Mouse (Mus musculus): ENCODE results near the gene Rrbp1. TPM values are rescaled to one million over a fixed set of nuclear protein-coding genes. Genes with fewer than 3 reads are reported as not detected.
A peak's percentile ranks its signal among the peaks of the same experiment; 100 is the strongest.

The Rrbp1 gene
- polyA plus RNA-seq, 1 experiment from 2014 or later, result 230 TPM

DNA sequence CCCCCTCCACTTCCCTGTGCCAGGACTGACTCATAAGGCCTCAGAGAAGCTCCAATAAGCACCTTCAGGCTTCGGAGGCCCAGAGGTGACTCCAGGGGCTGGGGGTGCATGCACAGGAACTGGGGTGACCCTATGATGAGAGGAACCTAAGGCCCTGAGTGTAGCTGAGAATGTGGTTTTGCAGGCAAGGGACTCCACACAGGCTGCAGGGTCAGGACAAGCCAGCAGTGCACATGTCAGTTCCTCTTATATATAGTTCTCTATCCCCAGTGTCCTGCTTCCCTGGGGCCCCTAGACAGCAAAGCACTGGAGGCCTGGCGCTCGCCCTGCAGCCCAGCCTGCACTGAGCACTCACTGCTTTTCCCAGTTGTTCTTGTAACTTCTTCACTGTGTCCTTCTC, 63.1 kb downstream of the Rrbp1 start:
- H3K27me3 ChIP-seq, result no peaks in the 10 kb centered on the region
- CTCF ChIA-PET, result no interaction called here
- DNase-seq (ENCODE audit: low read depth, low spot score), result no peak
- in situ Hi-C loops (cut with MboI; ENCODE audit: low pct_unique_long_range_greater_than_20kb), result no loop called here
- POLR2A ChIA-PET, result no interaction called here
- TF ChIP-seq CTCF (IDR thresholded peaks at IDR 0.05), result no peak
- no peak for ATAC-seq

DNA sequence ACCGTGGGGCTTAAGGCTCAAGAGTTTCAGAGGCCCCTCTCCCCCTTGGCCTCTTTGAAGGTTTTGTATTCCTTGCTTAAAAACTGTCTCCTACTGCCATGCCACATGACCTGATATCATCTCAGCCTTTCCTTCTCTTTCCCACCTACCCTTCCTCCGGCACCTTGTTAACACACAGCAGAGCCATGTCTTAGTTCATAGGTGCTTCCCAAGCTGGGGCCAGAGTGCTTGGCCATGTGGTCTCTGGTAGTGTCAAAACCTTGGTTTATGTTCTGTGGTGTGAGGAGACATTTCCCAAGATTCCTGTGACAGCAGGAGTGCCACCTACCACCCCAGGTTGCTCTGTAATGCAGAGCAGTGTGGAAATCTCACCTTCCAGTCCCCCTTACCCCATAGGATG, 64.7 kb downstream of the Rrbp1 start:
- no peak for TF ChIP-seq CTCF (IDR thresholded peaks at IDR 0.05)
- in situ Hi-C loops (cut with MboI; ENCODE audit: low pct_unique_long_range_greater_than_20kb), result no loop called here
- ChIA-PET CTCF (no interaction called here), POLR2A (no interaction called here)
- no peaks in the 10 kb centered on the region for H3K27me3 ChIP-seq
- DNase-seq (ENCODE audit: low read depth, low spot score) (no peak), ATAC-seq (no peak)

GRCm38 (mm10) chr2:143945466-143946075, 65.5 kb downstream of the Rrbp1 start:
- ChIA-PET CTCF (no interaction called here), POLR2A (no interaction called here)
- H3K27me3 ChIP-seq, result no peaks in the 10 kb centered on the region
- peak; percentile 17 for ATAC-seq
- in situ Hi-C loops (cut with MboI; ENCODE audit: low pct_unique_long_range_greater_than_20kb), result no loop called here
- TF ChIP-seq CTCF (IDR thresholded peaks at IDR 0.05), result no peak
- DNase-seq (ENCODE audit: low read depth, low spot score), result no peak

DNA sequence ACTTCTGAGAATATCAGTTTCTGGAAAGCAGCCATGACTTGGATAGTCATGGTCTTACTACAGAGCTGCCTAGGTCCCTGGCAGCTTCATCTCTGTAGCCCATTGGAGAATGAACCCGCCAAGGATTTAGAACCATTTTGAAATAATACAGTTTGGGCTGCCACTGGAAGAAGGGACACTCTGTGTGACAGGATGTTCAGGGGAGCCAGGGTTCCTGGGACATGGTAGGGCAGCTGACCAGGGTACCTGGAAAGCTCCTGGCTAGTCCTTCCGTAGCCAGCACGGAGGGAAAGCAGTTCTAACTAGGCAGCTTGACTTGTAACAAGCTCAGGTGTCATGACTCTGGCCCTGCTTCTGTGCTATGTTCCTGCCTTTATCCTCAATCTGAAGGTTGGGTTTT, 66.3 kb downstream of the Rrbp1 start:
- DNase-seq (ENCODE audit: low read depth, low spot score), result no peak
- ATAC-seq, result no peak
- CTCF ChIA-PET, result interaction anchor here (0.5 kb wide), 1 partner anchor 151 kb away, joined by 3 read pairs; no protein-coding TSS in a partner anchor
- POLR2A ChIA-PET, result no interaction called here
- in situ Hi-C loops (cut with MboI; ENCODE audit: low pct_unique_long_range_greater_than_20kb), result no loop called here
- no peaks in the 10 kb centered on the region for H3K27me3 ChIP-seq
- TF ChIP-seq CTCF (IDR thresholded peaks at IDR 0.05), result no peak

- TF ChIP-seq CTCF (IDR thresholded peaks at IDR 0.05), result no peak
- CTCF ChIA-PET, result interaction anchor here (0.9 to 2.0 kb wide), 5 partner anchors 9 to 41 kb away, joined by 3 to 6 read pairs (median 5); partner anchors contain the start of gene Dstn
Observed at GRCm38 (mm10) chr2:143940406-143940805, 70.7 kb downstream of the Rrbp1 start.

GRCm38 (mm10) chr2:143937861-143938260, 73.2 kb downstream of the Rrbp1 start:
- in situ Hi-C loops (cut with MboI; ENCODE audit: low pct_unique_long_range_greater_than_20kb), result no loop called here
- ChIA-PET POLR2A (no interaction called here), CTCF (interaction anchor here (1.0 kb wide), 1 partner anchor 10 kb away, joined by 4 read pairs; no protein-coding TSS in a partner anchor)
- no peak for ATAC-seq
- no peaks in the 10 kb centered on the region for H3K27me3 ChIP-seq
- no peak for TF ChIP-seq CTCF (IDR thresholded peaks at IDR 0.05)
- no peak for DNase-seq (ENCODE audit: low read depth, low spot score)

More at GRCm38 (mm10) chr2:143940406-143940805, 70.7 kb downstream of the Rrbp1 start:
- POLR2A ChIA-PET, result interaction anchor here (0.5 to 1.6 kb wide), 4 partner anchors 10 to 273 kb away, joined by 3 to 5 read pairs (median 4); no protein-coding TSS in a partner anchor
- no peaks in the 10 kb centered on the region for H3K27me3 ChIP-seq
- DNase-seq (ENCODE audit: low read depth, low spot score) (peak; percentile 46), ATAC-seq (peak; percentile 91)
- in situ Hi-C loops (cut with MboI; ENCODE audit: low pct_unique_long_range_greater_than_20kb), result no loop called here

DNA sequence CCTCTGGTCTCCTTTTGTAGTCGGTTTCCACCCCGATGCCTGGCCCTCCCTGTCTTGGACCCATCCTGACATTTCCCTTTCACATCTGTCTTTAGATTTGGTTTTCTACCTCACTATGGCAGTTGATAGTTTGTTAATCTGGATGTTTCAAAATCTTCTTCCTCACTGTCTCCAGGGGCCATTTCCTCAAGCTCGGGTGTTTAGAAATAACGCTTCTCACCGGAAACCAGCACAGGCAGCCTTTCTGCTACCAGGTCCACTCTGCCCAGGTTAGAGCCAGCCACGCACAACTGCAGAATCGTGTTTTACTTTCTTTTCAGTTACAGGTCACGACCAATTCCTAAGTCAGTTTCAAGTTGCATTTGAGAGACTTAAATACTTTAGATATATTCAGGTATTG, 76.6 kb downstream of the Rrbp1 start:
- ChIA-PET POLR2A (no interaction called here), CTCF (interaction anchor here (0.9 kb wide), 1 partner anchor 8 kb away, joined by 3 read pairs; no protein-coding TSS in a partner anchor)
- no peaks in the 10 kb centered on the region for H3K27me3 ChIP-seq
- DNase-seq (ENCODE audit: low read depth, low spot score), result no peak
- in situ Hi-C loops (cut with MboI; ENCODE audit: low pct_unique_long_range_greater_than_20kb), result no loop called here
- no peak for ATAC-seq
- TF ChIP-seq CTCF (IDR thresholded peaks at IDR 0.05), result no peak

- ATAC-seq (no peak), DNase-seq (ENCODE audit: low read depth, low spot score) (no peak)
- TF ChIP-seq CTCF (IDR thresholded peaks at IDR 0.05), result no peak
- CTCF ChIA-PET, result no interaction called here
- in situ Hi-C loops (cut with MboI; ENCODE audit: low pct_unique_long_range_greater_than_20kb), result no loop called here
- no peaks in the 10 kb centered on the region for H3K27me3 ChIP-seq
- POLR2A ChIA-PET, result no interaction called here
Observed at GRCm38 (mm10) chr2:143933516-143933915, 77.5 kb downstream of the Rrbp1 start.

DNA sequence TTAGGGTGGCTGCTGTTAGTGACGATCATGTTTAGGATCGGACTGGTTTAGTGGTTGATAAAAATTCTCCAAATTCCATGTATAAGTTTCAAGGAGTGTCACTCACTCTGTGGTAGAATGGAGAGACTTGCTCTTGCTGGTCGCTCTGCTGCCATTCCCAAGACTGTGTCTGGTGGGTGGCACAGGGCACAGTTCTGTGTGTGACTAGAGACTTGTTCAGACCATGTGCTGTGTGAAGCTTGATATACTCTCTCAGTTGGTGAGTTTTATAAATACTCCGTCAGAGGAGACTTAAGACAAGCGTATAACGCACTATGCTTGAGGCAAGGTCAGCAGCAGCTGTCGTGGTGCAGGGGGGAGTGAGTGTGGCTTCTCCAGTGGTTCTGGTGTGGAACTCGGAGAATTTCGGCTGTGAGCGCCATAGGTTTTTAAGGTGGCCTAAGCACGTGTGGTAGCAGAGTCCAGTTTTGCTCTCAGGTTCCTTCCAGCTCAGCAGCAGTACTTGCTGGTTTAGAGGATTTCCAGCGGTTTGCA, 78.7 kb downstream of the Rrbp1 start:
- in situ Hi-C loops (cut with MboI; ENCODE audit: low pct_unique_long_range_greater_than_20kb), result no loop called here
- CTCF ChIA-PET, result interaction anchor here (0.8 to 1.0 kb wide), 2 partner anchors 9 to 16 kb away, joined by 3 read pairs; no protein-coding TSS in a partner anchor
- no peak for DNase-seq (ENCODE audit: low read depth, low spot score)

GRCm38 (mm10) chr2:143929607-143930311, 81.3 kb downstream of the Rrbp1 start:
- in situ Hi-C loops (cut with MboI; ENCODE audit: low pct_unique_long_range_greater_than_20kb), result no loop called here
- CTCF ChIA-PET, result no interaction called here
- DNase-seq (ENCODE audit: low read depth, low spot score) (no peak), ATAC-seq (peak; percentile 19)
- POLR2A ChIA-PET, result interaction anchor here (0.6 kb wide), 1 partner anchor 347 kb away, joined by 3 read pairs; no protein-coding TSS in a partner anchor
- no peak for TF ChIP-seq CTCF (IDR thresholded peaks at IDR 0.05)
- H3K27me3 ChIP-seq, result no peaks in the 10 kb centered on the region

More for the DNA sequence above, 78.7 kb downstream of the Rrbp1 start:
- POLR2A ChIA-PET, result interaction anchor here (1.1 kb wide), 1 partner anchor 9 kb away, joined by 4 read pairs; no protein-coding TSS in a partner anchor
- no peak for ATAC-seq
- no peak for TF ChIP-seq CTCF (IDR thresholded peaks at IDR 0.05)
- H3K27me3 ChIP-seq, result no peaks in the 10 kb centered on the region

DNA sequence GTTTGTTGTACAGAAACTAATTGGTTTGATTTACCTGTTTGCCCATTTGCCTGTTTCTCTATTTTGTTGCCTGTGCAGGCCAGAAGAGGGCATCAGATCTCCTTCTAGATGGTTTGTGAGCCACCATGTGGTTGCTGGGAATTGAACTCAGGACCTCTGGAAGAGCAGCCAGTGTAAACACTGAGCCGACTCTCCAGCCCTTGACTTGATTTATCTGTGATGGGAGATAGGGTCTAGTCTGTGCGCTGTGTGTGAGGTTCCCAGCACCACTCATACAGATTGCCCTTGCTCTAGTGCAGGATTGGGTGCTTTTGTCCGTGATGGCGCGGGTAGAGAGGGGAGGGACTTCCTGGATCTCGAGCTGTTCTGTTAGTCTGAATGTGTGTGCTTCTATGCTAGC, 85.2 kb downstream of the Rrbp1 start:
- ChIA-PET POLR2A (no interaction called here), CTCF (interaction anchor here (1.2 kb wide), 1 partner anchor 9 kb away, joined by 3 read pairs; no protein-coding TSS in a partner anchor)
- no peak for ATAC-seq
- TF ChIP-seq CTCF (IDR thresholded peaks at IDR 0.05), result peak; percentile 19
- in situ Hi-C loops (cut with MboI; ENCODE audit: low pct_unique_long_range_greater_than_20kb), result no loop called here
- no peaks in the 10 kb centered on the region for H3K27me3 ChIP-seq
- DNase-seq (ENCODE audit: low read depth, low spot score), result no peak

All from Patski (cell line).